Mouse (Mus musculus): ENCODE measurements around the gene Sytl4. TPM values are rescaled to one million over a fixed set of nuclear protein-coding genes. Genes with fewer than 3 reads are reported as not detected.

Gene Sytl4
- total and polyA plus RNA-seq, 3 experiments: 0.06 to 0.19 TPM; not detected in 1

DNA sequence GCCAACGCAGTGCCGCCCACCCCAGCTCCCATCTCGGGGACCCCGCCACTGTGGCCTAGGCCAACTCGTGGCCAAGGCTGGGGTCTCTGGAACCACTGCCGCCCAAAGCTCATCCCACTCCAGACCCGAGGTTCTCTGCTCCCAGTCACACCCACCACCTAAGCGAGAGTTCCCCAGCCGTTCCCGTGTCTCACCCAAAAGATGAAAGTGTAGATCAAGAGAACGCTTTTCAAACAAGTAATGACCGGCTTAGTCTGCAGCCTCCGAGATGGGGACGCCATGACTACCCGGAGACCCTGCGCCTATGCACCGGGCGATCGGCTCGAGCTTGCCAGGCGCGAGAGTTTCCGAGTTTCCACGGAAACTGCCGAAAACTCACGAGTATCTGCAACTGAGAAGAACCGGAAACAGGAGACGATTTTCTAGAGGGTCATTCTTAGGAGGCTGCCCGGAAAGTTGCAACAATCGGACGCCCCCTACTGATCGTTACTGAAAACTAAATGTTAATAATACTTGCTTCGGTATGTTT, 83.5 kb downstream of the Sytl4 start, which contains the start of gene Tspan6:
Tspan6 (minus strand) TSS at position 416 of the 529 bp plus-strand sequence.
- no peaks in the 10 kb centered on the region; the same call in 1 of the 2 replicates for H3K79me2 ChIP-seq (ENCODE audit: control insufficient read depth, insufficient read depth, low read length, poor library complexity)
- peak; percentile 89 for DNase-seq (ENCODE audit: low read depth, low spot score)
- no peak within 1 kb of the TSS for H3K27ac ChIP-seq (ENCODE audit: control insufficient read depth, low read depth, low read length)
- no peaks in the 10 kb centered on the region for H3K4me1 ChIP-seq (ENCODE audit: control insufficient read depth in 1 of 2, insufficient read depth in 2 of 2, low read length in 2 of 2)
- H3K9ac ChIP-seq (ENCODE audit: control insufficient read depth, low read depth, low read length, poor library complexity, severe bottlenecking): peak within 1 kb of the TSS; percentile 61
- H3K36me3 ChIP-seq (ENCODE audit: control insufficient read depth in 1 of 2, insufficient read depth in 2 of 2, low read length in 2 of 2): no peaks in the 10 kb centered on the region; a peak in 1 of 4 replicates
- H3K9me3 ChIP-seq (replicated peaks; ENCODE audit: insufficient read depth, low read length): no peaks in the 10 kb centered on the region
- H3K27me3 ChIP-seq (ENCODE audit: control insufficient read depth in 1 of 2, insufficient read depth in 2 of 2, low read length in 2 of 2): no peaks in the 10 kb centered on the region
- peak within 1 kb of the TSS; percentile 80 to 83 for H3K4me3 ChIP-seq (ENCODE audit: control insufficient read depth in 1 of 2, insufficient read depth in 1 of 2, low read depth in 2 of 2, low read length in 2 of 2)
- TF ChIP-seq POLR2A (IDR thresholded peaks at IDR 0.05; ENCODE audit: control insufficient read depth in 1 of 2, insufficient read depth in 1 of 2, low read depth in 1 of 2, low read length in 2 of 2, poor library complexity in 1 of 2): peak in 1 of 2 experiments; percentile 47; a peak in 1 of 4 replicates
- TF ChIP-seq NELFE (IDR thresholded peaks at IDR 0.05; ENCODE audit: low read depth, low read length): peak; percentile 44
- peak; percentile 51; the same call in 1 of the 2 replicates for TF ChIP-seq ZNF384 (IDR thresholded peaks at IDR 0.05; ENCODE audit: low read depth, low read length)
- TF ChIP-seq RAD21 (IDR thresholded peaks at IDR 0.05; ENCODE audit: low read depth, low read length): peak; percentile 41
- TF ChIP-seq ELF1 (IDR thresholded peaks at IDR 0.05; ENCODE audit: low read depth, low read length): peak; percentile 46; the same call in 1 of the 2 replicates
- peak; percentile 70 for TF ChIP-seq HCFC1 (IDR thresholded peaks at IDR 0.05; ENCODE audit: low read depth, low read length)
- TF ChIP-seq TCF12 (IDR thresholded peaks at IDR 0.05; ENCODE audit: low read depth, low read length): no peak
- peak; percentile 28; the same call in 1 of the 2 replicates for TF ChIP-seq SMC3 (IDR thresholded peaks at IDR 0.05; ENCODE audit: low read depth, low read length)
- TF ChIP-seq E2F4 (IDR thresholded peaks at IDR 0.05; ENCODE audit: borderline replicate concordance, low read depth, low read length): no peak
- TF ChIP-seq MEF2A (IDR thresholded peaks at IDR 0.05; ENCODE audit: extremely low read depth, insufficient replicate concordance, low read depth, low read length, poor library complexity, severe bottlenecking): no peak
- TF ChIP-seq TBP (IDR thresholded peaks at IDR 0.05; ENCODE audit: low read depth, low read length): no peak
- no peak for TF ChIP-seq ETS1 (IDR thresholded peaks at IDR 0.05; ENCODE audit: low read depth, low read length)
- no peak for TF ChIP-seq MAZ (IDR thresholded peaks at IDR 0.05; ENCODE audit: low read depth, low read length)
- peak; percentile 23 to 62 (median 38); a peak in 5 of 6 replicates for TF ChIP-seq CTCF (IDR thresholded peaks at IDR 0.05 in 2 of 3, conservative IDR thresholded peaks at IDR 0.05 in 1 of 3; ENCODE audit: control insufficient read depth in 1 of 3, insufficient read depth in 1 of 3, low read depth in 2 of 3, low read length in 3 of 3, poor library complexity in 1 of 3, severe bottlenecking in 1 of 3)
- no peak for TF ChIP-seq ZC3H11A (IDR thresholded peaks at IDR 0.05; ENCODE audit: low read depth, low read length)
- TF ChIP-seq KAT2A (conservative IDR thresholded peaks at IDR 0.05; ENCODE audit: low read depth, low read length): 0 out of 2 replicates have a peak, but pooled peaks have one; percentile 34

- TF ChIP-seq ZNF384 (IDR thresholded peaks at IDR 0.05; ENCODE audit: low read depth, low read length): no peak
- Histone ChIP-seq H3K9me3 (replicated peaks; ENCODE audit: insufficient read depth, low read length) (no peaks in the 10 kb centered on the region), H3K27me3 (ENCODE audit: control insufficient read depth in 1 of 2, insufficient read depth in 2 of 2, low read length in 2 of 2) (peaks cover 0 to 1% of the 10 kb centered on the region in 2 experiments; a peak in 1 of 4 replicates), H3K27ac (ENCODE audit: control insufficient read depth, low read depth, low read length) (no peak overlapping the region), H3K36me3 (ENCODE audit: control insufficient read depth in 1 of 2, insufficient read depth in 2 of 2, low read length in 2 of 2) (no peaks in the 10 kb centered on the region), H3K79me2 (ENCODE audit: control insufficient read depth, insufficient read depth, low read length, poor library complexity) (no peaks in the 10 kb centered on the region), H3K4me1 (ENCODE audit: control insufficient read depth in 1 of 2, insufficient read depth in 2 of 2, low read length in 2 of 2) (no peaks in the 10 kb centered on the region), H3K4me3 (ENCODE audit: control insufficient read depth in 1 of 2, insufficient read depth in 1 of 2, low read depth in 2 of 2, low read length in 2 of 2) (no peak overlapping the region), H3K9ac (ENCODE audit: control insufficient read depth, low read depth, low read length, poor library complexity, severe bottlenecking) (no peak overlapping the region)
- DNase-seq (ENCODE audit: low read depth, low spot score): no peak
Observed at GRCm38 (mm10) chrX:133888111-133888510, 93.5 kb downstream of the Sytl4 start.

Measured in MEL (cell line).